Mouse (Mus musculus): Measurements from ENCODE around the gene Pde6d.
"Not testable (repeated sequence)": the region's sequence is repeated elsewhere in the genome, so short reads cannot be mapped to it uniquely, and the experiment has no call there.

The Pde6d gene

GRCm38 (mm10) chr1:86525499-86526115, 56.8 kb downstream of the Pde6d start:
- no peak for DNase-seq (ENCODE audit: low read depth)

- DNase-seq (ENCODE audit: low read depth), result peak; percentile 99
Measured at GRCm38 (mm10) chr1:86524619-86525498, 57.6 kb downstream of the Pde6d start.

- DNase-seq (ENCODE audit: low read depth), result no peak
Measured at GRCm38 (mm10) chr1:86523776-86524618, 58.4 kb downstream of the Pde6d start.

DNA sequence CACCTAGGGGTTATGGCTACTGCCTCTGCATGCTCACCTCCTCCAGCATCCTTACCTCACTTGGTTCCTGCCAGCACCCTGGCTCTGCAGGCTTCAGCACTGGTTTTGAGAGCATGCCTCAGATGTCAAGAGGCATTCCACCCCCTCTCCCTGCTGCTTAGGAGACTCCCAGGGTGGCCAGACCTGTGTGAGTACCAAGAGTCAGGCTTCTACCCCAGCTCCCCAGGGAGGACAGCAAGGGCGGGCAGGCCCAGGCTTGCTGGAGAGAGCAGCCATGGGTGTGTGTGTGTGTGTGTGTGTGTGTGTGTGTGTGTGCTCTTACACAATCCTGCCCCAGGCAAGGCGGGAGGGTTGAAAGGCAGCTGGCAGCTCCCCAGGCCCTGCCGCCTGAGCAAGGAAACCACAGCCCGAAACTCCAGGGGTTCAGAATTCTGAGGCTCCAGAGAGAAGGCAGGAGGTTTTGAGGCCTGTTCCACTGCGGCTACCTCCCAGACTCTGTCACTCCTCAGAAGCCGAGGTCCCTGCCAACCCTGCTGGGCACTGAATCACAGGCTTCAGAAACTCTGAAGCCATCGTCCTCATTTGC, 60.0 kb downstream of the Pde6d start:
- no peak for DNase-seq (ENCODE audit: low read depth)

GRCm38 (mm10) chr1:86520361-86520760, 62.1 kb downstream of the Pde6d start:
- no peak for DNase-seq (ENCODE audit: low read depth)

DNA sequence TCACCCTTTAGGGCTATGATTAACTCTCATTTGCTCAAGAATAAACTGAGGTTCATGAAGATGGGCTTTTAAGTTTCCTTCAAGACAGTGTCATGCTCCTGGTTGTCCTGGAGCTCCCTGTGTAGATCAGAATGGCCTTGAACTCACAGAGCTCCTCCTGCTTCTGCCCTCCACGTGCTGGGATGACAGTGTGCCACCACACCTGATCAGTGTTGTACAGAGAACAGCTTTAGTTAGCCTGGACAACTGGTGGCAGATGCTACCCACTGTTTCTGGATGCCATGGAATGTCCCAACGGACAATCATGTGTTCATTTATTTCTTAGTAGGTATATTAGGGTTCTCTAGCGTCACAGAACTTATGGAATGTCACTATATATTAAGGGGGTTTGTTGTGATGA, 65.4 kb downstream of the Pde6d start:
- DNase-seq (ENCODE audit: low read depth), result no peak

DNA sequence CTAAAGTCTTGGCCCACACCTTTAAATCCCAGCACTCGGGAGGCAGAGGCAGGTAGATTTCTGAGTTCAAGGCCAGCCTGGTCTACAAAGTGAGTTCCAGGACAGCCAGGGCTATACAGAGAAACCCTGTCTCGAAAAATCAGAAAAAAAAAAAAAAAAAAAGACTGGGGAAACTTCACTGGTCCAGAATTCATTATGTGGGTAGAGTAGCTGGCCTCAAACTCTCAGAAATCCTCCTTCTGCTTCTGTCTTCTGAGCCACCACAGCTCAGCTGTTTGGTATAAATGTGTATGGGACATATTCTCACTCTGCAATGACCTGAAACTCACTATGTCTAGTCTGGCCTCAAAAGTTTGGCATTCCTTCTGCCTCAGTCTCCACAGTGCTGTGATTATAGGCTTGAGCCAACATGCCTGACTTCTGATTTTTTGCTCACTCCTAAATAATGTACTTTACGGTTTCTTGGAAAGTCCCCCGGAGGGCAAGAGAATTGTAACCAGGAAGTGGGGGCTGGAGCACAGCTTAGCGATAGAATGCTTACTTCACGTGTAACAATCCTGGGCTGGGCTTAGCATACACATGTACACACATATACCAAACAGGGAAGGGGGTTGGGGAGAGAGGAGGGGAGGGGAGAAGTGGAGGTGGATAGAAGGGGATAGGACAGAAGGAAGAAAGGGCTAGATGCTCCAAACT, 66.6 kb downstream of the Pde6d start:
- DNase-seq (ENCODE audit: low read depth), result no peak

DNA sequence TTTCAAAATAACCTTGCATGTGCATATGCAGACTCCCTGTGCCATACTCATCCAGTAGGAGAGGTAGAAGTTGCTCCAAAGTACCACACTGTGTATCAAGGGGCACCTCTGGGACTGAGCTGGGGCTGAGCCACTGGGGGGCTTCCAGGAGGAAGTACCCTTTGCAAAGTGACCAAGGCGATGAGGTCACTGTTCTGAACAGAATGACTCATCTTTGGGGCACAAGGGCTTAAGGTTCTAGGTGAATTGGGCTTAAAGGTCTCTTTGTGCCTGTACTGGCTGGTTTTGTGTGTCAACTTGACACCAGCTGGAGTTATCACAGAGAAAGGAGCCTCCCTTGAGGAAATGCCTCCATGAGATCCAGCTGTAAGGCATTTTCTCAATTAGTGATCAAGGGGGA, 69.4 kb downstream of the Pde6d start:
- DNase-seq (ENCODE audit: low read depth), result not testable (repeated sequence)

DNA sequence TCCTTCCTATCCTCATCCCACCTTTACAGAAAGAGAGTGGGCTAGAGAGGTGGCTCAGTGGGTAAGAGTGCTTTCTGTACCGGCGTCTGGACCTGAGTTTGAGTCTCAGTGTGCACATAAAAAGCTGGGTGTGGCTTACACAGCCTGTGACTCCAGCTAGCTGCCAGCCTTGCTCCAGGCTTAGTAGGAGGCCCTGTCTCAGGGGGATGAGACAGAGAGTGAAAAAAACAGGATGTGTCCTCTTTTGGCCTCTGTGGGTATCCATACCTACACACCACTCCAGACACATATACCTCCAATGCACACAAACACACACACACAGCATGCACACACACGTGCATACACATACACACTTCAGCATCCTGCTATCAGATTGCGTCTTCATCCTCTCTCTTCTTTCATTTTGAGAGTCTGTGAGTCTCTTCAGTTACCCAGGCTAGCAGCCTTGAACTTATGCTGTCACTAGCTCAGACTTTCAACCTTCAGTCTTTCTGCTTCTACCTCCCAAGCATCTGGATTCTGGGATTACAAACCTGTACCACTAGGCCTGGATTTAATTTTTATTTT, 70.2 kb downstream of the Pde6d start:
- no peak for DNase-seq (ENCODE audit: low read depth)

DNA sequence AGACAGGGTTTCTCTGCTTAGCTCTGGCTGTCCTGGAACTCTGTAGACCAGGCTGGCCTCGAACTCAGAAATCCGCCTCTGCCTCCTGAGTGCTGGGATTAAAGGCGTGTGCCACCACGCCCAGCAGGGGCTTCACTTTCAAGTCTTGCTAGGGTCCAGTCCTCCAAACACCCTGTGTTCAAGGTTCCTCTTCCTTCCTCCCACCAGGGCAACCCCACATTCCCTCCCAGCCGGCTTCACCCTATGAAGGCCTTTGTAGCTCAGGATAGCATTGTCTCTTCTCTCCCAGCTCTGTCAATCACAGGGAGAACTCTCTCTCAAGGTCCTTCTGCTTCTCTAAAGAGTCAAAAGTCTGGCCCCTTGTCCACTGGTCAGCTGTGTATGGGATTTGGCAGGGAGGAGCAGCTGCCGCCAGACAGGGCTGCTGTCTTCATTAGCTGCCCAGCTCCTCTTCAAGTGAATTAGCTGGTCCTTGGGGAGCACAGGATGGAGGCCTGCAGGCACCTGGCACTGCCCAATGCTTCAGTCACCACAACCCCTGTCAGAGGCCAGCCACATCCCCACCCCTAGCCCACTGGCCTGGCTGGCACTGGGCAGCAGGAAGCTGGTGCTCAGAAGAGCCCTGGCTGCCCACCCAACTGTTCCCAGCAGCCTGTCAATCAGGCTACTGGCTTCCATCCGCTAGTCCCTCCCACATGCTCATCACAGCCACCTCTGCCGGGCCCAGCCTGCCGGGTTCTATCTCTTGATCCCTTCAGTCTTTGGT, 71.6 kb downstream of the Pde6d start:
- no peak for DNase-seq (ENCODE audit: low read depth)

- DNase-seq (ENCODE audit: low read depth), result no peak
Measured at GRCm38 (mm10) chr1:86510266-86510665, 72.2 kb downstream of the Pde6d start.

- DNase-seq (ENCODE audit: low read depth), result no peak
Measured at GRCm38 (mm10) chr1:86509410-86509809, 73.0 kb downstream of the Pde6d start.

GRCm38 (mm10) chr1:86507866-86508265, 74.6 kb downstream of the Pde6d start:
- DNase-seq (ENCODE audit: low read depth), result no peak

DNA sequence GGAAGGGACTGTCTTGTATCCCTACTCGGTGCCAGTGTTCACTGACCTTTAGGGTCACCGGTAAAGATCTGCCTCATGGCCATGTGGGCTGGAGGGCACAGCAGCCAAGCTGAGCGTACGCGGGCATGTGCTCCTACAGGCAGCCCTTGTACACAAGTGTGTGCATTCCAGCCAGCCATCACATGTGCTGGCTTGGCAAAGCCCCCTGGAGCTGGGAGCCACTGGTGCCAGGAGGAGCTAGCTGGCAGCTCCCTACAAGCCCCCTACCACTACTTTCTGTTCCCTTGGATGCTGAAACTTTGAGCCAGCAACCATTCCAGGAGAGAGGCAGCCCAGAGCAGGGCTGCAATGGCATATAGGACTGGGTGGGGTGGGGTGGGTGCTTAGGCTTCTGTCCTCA, 76.0 kb downstream of the Pde6d start:
- DNase-seq (ENCODE audit: low read depth), result no peak

GRCm38 (mm10) chr1:86505461-86505860, 77.0 kb downstream of the Pde6d start:
- DNase-seq (ENCODE audit: low read depth), result no peak

GRCm38 (mm10) chr1:86504697-86505421, 77.6 kb downstream of the Pde6d start:
- no peak for DNase-seq (ENCODE audit: low read depth)

GRCm38 (mm10) chr1:86503906-86504696, 78.3 kb downstream of the Pde6d start:
- no peak for DNase-seq (ENCODE audit: low read depth)

- DNase-seq (ENCODE audit: low read depth), result no peak
Measured at GRCm38 (mm10) chr1:86503165-86503747, 79.2 kb downstream of the Pde6d start.
